Mouse (Mus musculus) frontal cortex, postnatal 10 days (tissue): ENCODE results near the gene Cnpy1.

Experiments used
- DNase-seq, 2 experiments: peaks; one replicate each; pipeline ENCODE4 v3.0.0; 2022; ENCODE audit warnings: low spot score in 2 of 2, mixed read lengths in 1 of 2

Gene Cnpy1

DNA sequence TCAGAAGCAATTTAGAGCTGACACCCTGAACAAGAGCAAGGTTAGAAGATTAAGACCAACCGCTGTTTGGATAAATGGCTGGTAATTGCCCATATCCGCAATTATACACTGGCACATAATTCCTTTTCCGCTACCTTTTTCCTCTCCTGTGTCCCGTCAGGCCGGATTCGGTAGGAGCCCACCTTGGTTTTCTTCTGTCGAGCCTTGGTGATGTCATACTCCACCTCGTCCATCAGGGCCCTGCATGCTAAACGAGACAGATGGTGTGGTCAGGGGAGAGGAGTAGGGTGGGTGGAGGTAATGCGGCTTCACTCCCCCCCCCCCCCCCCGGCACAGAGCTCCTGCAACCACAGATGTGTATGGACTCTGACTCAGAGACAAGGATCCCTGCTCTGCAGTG, at the start of gene Cnpy1:
Gene Cnpy1, minus strand, starts transcription at position 233 of the 400 bp plus-strand sequence.
- no peak for DNase-seq

DNA sequence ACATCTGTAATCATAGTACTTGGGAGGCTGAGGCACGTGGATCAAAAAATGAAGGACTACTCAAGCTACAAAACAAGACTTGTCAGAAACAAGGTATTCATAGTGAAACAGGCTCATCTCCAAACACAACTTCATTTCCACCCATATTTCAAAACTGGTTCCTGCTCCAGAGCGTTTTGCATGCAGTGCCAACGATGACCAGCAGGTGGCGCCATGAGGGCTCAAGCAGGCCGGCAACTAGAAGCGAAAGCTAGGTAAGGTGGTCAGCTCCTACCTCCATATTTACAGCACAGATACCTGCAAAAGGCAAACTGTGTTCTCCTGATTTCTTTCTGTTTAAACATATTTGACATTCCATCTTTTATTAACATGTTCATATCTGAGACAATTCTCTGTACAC, 48.4 kb upstream of the Cnpy1 start:
- DNase-seq, result peak; percentile 24 to 69

DNA sequence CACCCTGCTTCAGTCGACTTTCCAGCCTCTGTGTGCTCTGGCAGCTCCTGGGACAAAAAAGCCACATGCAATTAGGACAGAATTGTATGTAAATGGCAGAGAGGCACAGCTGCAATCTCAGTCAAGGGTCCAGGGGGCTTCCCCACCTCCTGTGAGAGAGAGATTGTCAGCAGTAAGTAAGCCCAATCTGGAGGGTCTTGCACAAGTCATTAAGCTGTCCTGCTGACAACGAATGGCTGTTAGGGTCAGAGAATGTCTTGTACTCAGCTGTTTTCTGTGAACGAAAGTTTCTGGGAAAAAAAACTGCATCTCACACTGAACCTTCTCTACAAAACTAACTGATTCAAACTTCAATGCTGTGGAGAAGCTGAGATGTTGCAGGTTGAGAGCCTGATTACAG, 46.7 kb upstream of the Cnpy1 start:
- DNase-seq, result no peak

DNA sequence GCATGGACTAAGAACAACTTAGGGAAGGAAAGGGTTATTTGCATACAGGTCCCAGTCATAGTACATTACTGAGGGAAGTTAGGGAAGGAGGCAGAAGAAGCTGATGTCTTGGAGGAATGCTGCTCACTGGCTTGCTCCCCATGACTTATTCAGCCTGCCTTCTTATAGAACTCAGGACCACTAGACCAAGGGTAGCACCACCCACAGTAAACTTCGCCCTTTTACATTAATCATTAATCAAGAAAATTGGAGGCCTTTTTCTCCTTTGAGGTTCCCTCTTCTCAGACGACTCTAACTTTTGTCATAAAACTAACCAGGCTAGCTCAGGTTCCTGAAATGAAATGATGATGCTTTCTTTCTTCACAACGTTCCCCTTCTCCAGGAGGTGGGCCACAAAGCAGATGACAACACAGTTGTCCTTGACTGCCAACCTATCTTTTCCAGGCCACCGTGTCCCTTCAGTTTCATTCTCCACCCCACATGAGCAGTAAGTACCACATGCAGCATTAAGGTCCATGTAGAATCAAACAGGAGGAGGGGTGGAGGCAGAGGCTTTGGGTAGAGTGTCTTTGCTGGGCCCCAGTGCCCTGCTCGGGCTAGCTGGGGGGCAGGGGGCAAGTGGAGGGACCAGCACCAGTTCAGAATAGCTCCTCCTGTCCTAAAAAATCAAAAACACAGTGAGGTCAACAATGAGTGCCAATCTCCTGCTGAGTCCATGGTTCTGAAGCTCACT, 45.7 kb upstream of the Cnpy1 start:
- no peak for DNase-seq

DNA sequence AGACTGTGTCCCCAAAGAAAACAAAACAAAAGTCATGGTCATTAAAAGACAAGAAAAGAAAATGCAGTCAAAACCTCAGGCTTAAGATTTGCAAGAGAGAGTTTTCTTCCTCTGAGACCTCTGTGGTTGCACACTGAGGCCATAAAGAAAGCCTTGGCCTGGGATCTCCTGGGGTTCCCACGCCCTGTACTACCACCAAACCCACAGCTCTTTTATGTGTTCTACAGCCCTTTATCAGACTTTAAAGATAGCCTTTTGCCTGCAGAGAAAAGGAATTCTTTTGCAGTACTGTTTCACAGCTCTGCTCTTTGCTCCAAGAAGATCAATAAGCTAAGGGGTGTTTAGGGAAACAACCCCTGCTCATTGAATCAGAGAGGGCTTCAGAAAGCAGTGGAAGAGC, 45.0 kb upstream of the Cnpy1 start:
- no peak for DNase-seq

DNA sequence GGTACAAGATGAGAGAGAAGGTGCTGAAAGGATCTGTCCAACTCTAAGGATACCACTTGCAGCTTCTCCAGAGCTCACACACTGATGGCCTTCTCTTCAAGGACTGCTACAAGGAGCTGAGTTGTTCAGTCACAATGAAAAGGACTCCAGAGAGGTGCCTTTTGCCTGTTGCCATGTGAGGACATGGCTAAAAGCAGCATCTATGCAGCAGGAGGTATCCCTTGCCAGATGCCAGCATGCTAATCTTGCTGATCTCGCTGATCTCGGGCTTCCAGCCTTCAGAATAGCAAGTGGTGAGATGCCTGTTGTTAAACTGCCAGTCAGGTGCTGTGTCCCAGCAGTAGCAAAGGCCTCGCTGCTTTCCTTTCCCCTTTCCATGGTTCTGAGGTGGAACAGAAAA, 43.5 kb upstream of the Cnpy1 start:
- no peak for DNase-seq

DNA sequence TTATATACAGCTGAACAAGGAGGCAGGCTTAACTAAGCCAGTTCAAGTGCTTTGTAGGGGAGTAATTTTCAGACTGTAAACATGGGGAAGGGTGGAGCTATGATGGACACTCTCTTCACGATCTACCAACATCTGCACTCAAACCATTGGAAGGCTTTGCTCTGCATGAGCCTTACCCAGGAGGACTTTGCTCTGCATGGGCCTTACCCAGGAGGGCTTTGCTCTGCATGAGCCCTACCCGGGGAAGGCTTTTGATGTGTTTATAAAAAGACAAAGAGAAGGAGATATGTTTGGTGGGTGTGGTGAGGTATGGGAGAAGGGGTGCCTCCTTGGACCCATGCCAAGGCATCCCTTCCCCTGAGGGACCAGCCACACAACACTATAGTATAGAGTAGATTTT, 31.7 kb upstream of the Cnpy1 start:
- DNase-seq, result no peak

DNA sequence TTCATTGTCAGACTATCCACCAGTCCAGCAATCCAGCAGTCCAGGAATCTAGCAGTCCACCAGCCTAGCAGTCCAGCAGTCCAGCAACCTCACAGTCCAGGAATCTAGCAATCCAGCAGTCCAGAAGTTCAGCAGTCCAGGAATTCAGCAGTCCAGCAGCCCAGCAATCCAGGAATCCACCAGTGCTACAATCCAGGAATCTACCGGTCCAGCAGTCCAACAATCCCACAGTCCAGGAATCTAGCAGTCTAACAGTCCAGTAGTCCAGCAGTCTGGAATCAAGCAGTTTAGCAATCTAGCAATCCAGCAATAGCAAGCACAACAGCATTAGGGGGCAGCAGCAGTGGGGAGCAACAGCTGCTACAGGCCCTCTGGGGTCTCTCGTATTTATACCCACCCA, 27.2 kb upstream of the Cnpy1 start:
- DNase-seq, result no peak

DNA sequence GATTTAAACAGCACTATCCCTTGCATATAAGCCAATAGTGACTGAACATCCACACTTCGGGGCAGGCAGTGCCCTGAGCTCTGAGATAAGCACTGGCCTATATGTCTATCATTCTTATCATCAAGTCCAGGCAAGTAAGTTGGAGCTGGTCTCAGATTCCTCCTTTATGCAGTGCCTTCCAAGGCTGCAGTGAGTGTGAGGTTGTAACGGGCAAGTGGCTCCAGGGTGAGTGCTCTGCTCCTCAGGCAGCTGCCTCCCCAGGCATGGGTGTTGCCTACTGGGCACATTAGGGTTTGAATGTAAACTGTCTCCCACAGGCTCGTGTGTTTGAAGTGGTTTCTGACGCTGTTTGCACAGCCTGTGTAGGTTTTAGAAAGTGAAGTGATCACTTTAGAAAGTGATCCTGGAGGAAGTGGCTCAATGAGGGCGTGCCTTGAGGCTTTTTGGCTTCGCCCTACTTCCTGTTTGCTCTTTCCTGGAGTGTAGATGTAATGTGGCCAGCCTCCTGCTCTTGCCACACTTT, 23.9 kb upstream of the Cnpy1 start:
- no peak for DNase-seq

DNA sequence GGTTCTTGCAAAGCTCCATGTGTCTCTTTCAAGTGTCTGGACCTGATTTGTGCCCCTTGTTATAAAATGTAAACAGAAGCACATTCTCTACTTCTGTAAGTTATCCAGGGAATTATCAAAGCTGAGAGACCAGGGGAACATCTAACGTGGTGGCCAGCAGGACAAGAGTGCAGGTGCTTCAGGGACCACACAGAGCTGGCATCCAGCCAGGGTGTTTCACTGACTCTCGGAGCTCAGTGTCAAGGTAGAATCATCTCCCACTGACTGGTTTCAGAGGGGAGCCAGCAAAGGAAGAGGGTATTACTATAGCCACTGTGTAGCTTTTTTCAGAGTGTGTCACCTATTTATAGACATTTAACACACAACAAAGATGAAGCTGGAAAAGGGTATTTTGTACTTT, 22.0 kb upstream of the Cnpy1 start:
- no peak for DNase-seq

DNA sequence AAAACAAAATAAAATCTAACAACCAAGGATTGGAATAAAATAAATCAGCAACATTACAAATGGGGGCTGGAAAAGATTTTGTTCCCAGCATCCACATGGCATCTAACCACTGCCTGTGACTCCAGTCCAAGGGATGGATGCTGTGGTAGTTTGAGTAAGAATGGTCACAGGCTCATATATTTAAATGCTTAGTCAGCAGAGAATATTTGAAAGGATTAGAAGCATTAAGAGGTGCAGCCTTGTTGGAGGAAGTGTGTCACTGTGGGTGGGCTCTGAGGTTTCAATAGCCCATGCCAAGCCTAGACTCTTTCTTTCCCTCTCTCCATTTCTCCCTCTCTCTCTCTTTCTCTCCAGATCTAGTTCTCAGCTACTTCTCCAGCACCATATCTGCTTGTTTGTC, 20.0 kb upstream of the Cnpy1 start:
- no peak for DNase-seq

DNA sequence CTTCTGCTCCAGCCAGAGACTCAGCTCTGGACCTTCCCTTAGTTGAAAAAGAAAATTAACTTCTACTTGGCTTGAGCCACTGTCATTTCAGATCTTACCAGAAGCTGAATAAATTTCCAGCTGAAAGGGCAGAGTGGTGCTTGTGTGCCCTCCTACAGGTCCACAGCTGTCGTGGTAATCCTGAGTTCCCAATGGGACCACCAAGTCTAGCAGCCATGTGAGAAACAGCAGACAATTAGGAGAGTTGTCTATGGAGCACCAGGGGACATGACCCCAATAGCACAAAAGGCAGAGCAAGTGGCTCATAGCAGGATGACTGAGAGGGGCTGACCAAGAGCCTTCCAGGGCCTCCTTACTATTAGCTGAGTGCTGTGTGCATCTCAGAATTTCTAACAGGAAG, 18.2 kb upstream of the Cnpy1 start:
- DNase-seq, result no peak

DNA sequence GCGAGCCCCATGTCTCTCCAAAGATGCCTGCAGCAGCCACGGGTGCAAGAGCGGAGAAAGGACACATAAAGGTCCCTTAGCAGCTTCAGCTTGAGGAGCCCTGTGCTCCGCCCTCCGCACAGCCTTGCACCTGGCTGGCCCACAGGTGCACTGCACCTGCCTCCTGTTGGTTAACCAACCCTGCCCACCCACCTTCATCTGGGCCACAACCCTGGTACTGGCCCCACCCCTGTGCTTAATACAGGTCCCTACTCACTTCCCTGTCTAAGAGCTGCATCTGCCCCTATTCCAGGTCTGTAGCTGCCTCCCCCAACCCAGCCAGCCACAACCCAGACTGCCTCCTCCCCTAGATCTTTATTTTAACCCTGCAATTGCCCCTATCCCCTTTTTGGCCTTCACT, 16.5 kb upstream of the Cnpy1 start:
- no peak for DNase-seq

DNA sequence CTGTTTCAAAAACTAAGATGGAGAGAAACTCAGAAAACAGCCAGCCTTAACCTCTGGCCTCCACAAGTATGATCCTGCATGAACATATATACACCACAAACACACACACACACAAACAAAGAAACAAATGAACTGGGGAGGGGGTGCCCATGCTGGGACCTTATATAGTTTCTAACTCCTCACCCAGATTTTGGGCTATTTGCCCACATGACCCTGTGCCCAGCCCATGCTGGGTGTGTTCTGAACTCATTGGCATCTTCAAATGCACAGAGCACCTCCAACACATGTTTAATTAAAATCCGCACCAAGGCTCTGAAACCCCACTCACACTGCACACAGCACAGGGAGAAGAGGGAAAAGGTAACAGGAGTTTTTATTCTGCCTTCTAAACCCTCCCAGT, 14.3 kb upstream of the Cnpy1 start:
- no peak for DNase-seq

DNA sequence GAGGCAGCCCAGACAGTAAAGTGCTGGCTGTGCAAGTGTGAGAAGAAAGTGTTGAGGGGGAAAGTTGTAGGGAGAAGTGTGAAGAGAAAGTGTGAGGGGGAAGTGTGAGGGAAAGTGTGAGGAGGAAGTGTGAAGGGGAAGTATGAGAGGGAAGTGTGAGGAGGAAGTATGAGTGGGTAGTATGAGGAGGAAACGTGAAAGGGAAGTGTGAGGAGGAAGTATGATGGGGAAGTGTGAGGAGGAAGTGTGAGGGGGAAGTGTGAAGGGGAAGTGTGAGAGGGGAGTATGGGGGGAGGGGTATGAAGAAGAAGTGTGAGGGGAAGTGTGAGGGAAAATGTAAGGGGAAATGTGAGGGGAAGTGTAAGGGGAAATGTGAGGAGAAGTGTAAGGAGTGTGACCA, 13.8 kb upstream of the Cnpy1 start:
- DNase-seq, result no peak

DNA sequence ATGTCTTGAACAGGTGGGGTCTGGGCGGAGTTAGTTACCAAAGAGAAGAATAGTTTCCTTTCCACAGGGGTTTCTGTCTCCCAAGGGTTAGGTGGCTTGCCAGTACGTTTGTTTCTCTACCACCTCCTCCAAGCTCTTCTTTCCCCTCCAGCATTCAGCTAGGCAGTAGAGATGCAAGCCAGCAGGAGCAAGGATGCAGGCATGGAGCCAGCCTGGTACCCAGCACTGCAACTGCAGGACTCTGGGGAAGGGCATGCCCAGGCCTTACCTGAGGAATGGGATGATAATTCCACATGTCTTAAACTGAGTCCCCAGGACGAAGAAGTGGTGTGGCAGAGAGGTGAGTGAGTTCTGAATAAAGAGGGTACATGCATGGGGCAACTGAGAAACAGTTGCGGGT, 12.2 kb upstream of the Cnpy1 start:
- no peak for DNase-seq

DNA sequence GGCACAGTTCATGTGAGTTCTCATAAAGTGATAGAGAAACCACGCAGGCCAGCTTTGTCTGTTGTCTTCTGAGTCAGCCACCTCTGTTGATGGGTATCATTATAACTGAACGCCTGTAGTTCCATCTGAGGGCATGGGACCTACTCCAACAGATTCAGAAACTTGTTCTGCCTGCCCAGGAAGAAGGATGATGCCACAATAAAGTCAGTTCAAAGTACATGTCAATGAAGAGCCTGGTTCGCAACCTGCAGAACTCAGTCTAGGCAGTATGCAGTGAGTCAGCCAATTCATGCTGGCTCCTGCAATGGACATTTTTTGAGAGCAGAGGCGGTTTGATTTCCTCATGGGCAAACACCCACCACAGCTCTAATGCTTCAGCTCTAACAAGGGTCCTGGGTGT, 7.4 kb upstream of the Cnpy1 start:
- DNase-seq, result no peak

DNA sequence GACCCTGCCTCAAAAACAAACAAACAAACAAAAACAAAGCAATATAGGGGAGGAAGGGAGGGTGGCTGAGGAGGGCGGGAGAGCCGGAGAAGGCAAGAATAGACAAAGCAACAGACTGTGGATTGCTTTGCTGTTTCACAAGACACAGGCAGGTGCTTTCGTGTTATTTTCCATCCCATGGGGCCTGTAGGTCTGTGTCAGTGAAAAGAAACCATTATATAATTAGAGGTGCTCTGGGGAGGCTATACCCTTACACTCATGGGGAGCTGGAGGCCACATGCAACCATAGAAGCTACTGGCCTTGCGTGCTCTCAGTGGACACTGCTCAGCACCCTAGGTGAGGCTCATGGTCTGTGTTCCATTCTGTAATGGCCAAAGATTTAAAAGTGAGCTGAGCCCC, 6.7 kb upstream of the Cnpy1 start:
- DNase-seq, result no peak

DNA sequence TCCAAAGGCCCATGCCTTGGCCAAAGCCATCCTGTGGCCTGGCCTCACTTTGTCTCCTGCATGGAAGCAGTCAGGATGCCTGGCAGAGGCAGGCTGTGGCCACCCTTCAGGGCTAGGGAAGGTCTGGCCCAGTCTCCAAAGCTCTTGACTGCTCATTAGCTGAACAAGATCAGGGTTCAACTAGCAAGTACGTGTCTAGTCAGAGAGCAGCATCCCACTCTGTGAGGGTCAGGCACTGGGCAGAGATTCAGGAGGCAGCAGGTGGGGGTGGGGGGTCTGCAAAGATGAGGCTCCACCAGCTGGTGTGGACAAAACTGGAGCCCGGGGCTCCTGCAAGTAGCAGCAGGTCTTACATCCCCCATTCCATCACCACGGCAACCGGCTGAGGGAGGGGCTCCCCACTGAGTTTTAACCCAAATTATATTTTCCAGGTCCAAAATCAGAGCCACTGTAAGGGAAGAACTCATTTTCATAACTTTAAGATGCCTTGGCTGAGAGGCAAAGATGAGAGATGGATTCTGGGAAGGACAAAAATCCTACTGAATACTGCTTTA, 5.7 kb upstream of the Cnpy1 start:
- peak; percentile 20 to 35 for DNase-seq

DNA sequence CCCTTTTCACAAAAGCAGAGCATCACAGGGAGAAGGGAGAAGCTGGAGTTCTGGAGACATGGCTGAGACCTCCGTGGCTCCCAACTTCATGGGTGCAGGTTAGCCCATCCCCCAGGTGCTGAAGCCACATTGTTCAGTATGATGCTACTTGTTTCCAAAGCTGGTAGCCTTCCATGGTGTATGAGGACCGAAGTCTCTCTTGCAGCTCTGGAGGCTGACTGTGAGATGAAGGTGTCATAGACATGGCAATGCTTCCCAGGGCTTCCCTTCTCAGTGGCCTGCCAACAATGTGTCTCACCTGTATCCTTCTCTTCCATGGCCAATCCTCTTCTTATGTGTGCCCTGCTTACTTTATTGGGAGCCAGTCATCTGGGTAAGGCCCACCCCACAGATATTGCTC, 4.9 kb upstream of the Cnpy1 start:
- no peak for DNase-seq

DNA sequence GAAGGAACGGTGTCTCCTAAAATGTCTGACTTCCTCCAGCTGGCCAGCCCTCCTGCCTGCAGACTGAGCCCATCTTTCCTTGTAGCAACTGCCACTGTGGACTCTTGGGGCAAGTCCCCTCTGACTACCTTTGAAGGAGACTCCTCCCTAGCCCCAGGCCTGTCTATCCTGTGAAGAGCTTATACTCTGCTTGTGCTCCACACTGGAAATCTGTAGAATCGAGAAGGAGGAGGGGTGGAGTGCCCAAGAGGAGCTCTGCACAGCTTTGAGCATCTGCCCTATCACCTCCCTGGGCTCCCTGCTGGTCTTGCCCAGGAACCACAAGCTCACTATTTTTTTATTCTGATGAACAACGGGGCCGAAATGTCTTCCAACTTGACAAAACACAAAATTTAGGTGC, 485 bp downstream of the Cnpy1 start:
- DNase-seq, result no peak

DNA sequence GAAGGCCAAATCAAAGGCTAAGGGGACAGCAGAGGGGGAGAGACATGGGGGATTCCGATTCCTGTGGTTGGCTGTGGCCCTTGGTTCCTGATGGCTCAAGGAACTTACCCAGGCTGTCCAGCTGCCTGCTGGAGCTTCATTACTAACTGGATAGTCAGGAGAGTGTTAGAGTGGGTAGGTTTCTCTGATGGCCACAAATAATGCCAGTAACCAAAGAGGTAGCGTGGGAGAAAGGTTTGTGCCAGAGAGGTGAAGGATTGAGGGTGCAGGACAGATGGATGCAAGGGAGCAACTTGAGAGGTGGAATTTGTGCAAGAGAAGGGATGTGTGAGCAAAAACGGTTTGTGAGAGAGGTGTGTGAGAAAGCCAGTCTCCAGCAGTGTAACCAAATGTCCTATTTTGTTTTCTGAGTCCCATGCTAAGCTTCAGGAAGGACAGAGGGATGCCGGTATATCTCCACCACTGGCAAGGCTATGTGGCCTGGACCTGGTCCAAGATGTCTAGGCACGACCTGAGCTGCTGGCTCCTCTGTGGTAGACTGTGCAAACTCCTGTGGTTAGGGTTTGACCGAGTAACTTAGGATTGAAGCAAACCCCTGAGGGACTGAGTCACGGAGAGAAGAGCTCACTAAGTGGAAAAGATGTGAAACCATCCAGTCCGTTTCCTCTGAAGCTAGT, 2.0 kb downstream of the Cnpy1 start:
- no peak for DNase-seq

DNA sequence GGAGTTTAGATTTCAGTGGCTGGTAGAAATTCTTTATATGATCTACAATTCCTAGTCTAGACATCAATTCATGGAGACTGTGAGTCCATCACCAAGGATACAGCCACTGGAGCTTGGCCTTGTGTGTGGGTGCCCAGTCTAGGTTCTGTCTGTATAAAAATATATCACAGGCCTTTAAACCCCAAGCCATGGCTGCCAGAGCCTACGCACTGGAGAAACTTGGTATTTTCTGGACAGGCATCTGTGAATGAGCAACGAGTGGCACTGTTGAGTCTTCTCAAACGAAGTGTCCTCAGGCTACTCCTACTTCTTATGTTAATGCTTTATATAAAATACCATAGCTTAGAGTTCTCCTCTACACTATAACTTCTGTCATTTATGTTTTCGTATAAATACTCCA, 4.2 kb downstream of the Cnpy1 start:
- DNase-seq, result peak in 1 of 2 experiments; percentile 18
